Mouse (Mus musculus): ENCODE data around the gene Gabbr1.
A peak's percentile ranks its signal among the peaks of the same experiment; 100 is the strongest.

The Gabbr1 gene

GRCm38 (mm10) chr17:37044651-37045244, 1.0 kb upstream of the Gabbr1 start:
- DNase-seq (ENCODE audit: low spot score): no peak

- peak; percentile 46 for DNase-seq (ENCODE audit: low spot score)
These were observed 746 bp downstream of the Gabbr1 start for GRCm38 (mm10) chr17:37046312-37047112.

GRCm38 (mm10) chr17:37047332-37047976, 1.7 kb downstream of the Gabbr1 start:
- DNase-seq (ENCODE audit: low spot score): no peak

GRCm38 (mm10) chr17:37047981-37048380, 2.2 kb downstream of the Gabbr1 start:
- DNase-seq (ENCODE audit: low spot score): no peak

- DNase-seq (ENCODE audit: low spot score): no peak
These were observed 2.6 kb downstream of the Gabbr1 start for GRCm38 (mm10) chr17:37048383-37048782.

- peak; percentile 45 for DNase-seq (ENCODE audit: low spot score)
These were observed 4.0 kb downstream of the Gabbr1 start for GRCm38 (mm10) chr17:37049570-37050310.

GRCm38 (mm10) chr17:37050399-37050798, 4.6 kb downstream of the Gabbr1 start:
- peak; percentile 73 for DNase-seq (ENCODE audit: low spot score)

GRCm38 (mm10) chr17:37050876-37051275, 5.1 kb downstream of the Gabbr1 start:
- no peak for DNase-seq (ENCODE audit: low spot score)

GRCm38 (mm10) chr17:37051745-37052144, 6.0 kb downstream of the Gabbr1 start:
- DNase-seq (ENCODE audit: low spot score): no peak

- no peak for DNase-seq (ENCODE audit: low spot score)
These were observed 11.2 kb downstream of the Gabbr1 start for GRCm38 (mm10) chr17:37056957-37057356.

GRCm38 (mm10) chr17:37061435-37061834, 15.7 kb downstream of the Gabbr1 start:
- no peak for DNase-seq (ENCODE audit: low spot score)

GRCm38 (mm10) chr17:37062101-37062641, 16.4 kb downstream of the Gabbr1 start:
- DNase-seq (ENCODE audit: low spot score): no peak

GRCm38 (mm10) chr17:37063063-37063462, 17.3 kb downstream of the Gabbr1 start:
- no peak for DNase-seq (ENCODE audit: low spot score)

- no peak for DNase-seq (ENCODE audit: low spot score)
These were observed 18.1 kb downstream of the Gabbr1 start for GRCm38 (mm10) chr17:37063686-37064495.

GRCm38 (mm10) chr17:37065993-37066392, 20.2 kb downstream of the Gabbr1 start:
- no peak for DNase-seq (ENCODE audit: low spot score)

- no peak for DNase-seq (ENCODE audit: low spot score)
These were observed 22.1 kb downstream of the Gabbr1 start for GRCm38 (mm10) chr17:37067861-37068260.

GRCm38 (mm10) chr17:37070121-37070520, 24.4 kb downstream of the Gabbr1 start:
- no peak for DNase-seq (ENCODE audit: low spot score)

GRCm38 (mm10) chr17:37072080-37072729, 26.4 kb downstream of the Gabbr1 start:
- DNase-seq (ENCODE audit: low spot score): no peak

- no peak for DNase-seq (ENCODE audit: low spot score)
These were observed 27.0 kb downstream of the Gabbr1 start for GRCm38 (mm10) chr17:37072730-37073276.

- no peak for DNase-seq (ENCODE audit: low spot score)
These were observed 29.4 kb downstream of the Gabbr1 start for GRCm38 (mm10) chr17:37075181-37075580.

All from testis, postnatal 14 days (tissue).